Mouse (Mus musculus) liver, embryonic 11.5 days (tissue): ENCODE measurements around the gene Nup205. TPM values are rescaled to one million over a fixed set of nuclear protein-coding genes. Genes with fewer than 3 reads are reported as not detected.

Source experiments
- ATAC-seq: fragments of 200-750 bp; cut with Nextera tagmentation; replicated peaks from 2 replicates; pipeline ENCODE4 v1.8.0; 2017; ENCODE audit warnings: moderate number of reproducible peaks, mild to moderate bottlenecking, moderate TSS enrichment, moderate library complexity; ENCODE audit not compliant: low FRiP score
- DNase-seq: peaks from one replicate; pipeline ENCODE4 v3.0.0-alpha.2; 2017; ENCODE audit warnings: low spot score
- H3K27ac ChIP-seq: fragments of 300-500 bp; sonication (generic); 2 replicates; pipeline ENCODE4 v1.5.1; 2014; ENCODE audit warnings: mild to moderate bottlenecking, low read depth, low read length, control low read depth
- H3K27me3 ChIP-seq: fragments of 300-500 bp; sonication (generic); replicated peaks from 2 replicates; pipeline ENCODE4 v1.6.1; 2014; ENCODE audit warnings: low read length, mixed read lengths; ENCODE audit not compliant: control insufficient read depth, insufficient read depth
- H3K36me3 ChIP-seq: fragments of 300-500 bp; sonication (generic); 2 replicates; pipeline ENCODE4 v1.6.1; 2014; ENCODE audit warnings: mild to moderate bottlenecking, low read length, moderate library complexity, mixed read lengths; ENCODE audit not compliant: control insufficient read depth, insufficient read depth
- H3K4me1 ChIP-seq: fragments of 300-500 bp; sonication (generic); replicated peaks from 2 replicates; pipeline ENCODE4 v1.6.1; 2014; ENCODE audit warnings: low read length, mixed read lengths; ENCODE audit not compliant: control insufficient read depth, insufficient read depth
- H3K4me2 ChIP-seq: fragments of 300-500 bp; sonication (generic); 2 replicates; pipeline ENCODE4 v1.6.1; 2014; ENCODE audit warnings: mild to moderate bottlenecking, control low read depth, moderate library complexity
- H3K4me3 ChIP-seq: fragments of 300-500 bp; sonication (generic); 2 replicates; pipeline ENCODE4 v1.5.1; 2014; ENCODE audit warnings: low read depth, low read length, control low read depth
- H3K9ac ChIP-seq: fragments of 300-500 bp; sonication (generic); 2 replicates; pipeline ENCODE4 v1.6.1; 2014; ENCODE audit warnings: low read depth, low read length, control low read depth
- H3K9me3 ChIP-seq: fragments of 300-500 bp; sonication (generic); 2 replicates; pipeline ENCODE4 v1.6.1; 2016; ENCODE audit warnings: low read length, inconsistent platforms, mixed read lengths; ENCODE audit not compliant: control insufficient read depth
- WGBS: fragments of 180-500 bp; shearing (Covaris S2); extraction: QIAGEN DNeasy Blood & Tissue Kit; methylation state at CpG from one replicate; pipeline ENCODE4 v1.1.7; 2014; 5-methylcytosine and 5-hydroxymethylcytosine counted together
- polyA plus RNA-seq: library from polyadenylated mRNA; unstranded; fragments of >200 nt; fragmentation: Nextera tagmentation; extraction: Ambion mirVana; gene quantifications from 2 replicates; pipeline ENCODE4 v1.2.1, GENCODE M21; 2014

Nup205 gene
- polyA plus RNA-seq, 1 experiment from 2014 or later = 63.0 TPM

- DNase-seq (no peak), ATAC-seq (no peak)
- Histone ChIP-seq H3K9me3 (no peaks in the 10 kb centered on the region), H3K4me1 (no peaks in the 10 kb centered on the region), H3K27me3 (no peaks in the 10 kb centered on the region), H3K9ac (no peak overlapping the region), H3K4me3 (no peak overlapping the region), H3K4me2 (no peak overlapping the region), H3K36me3 (0 out of 2 replicates have a peak, but pooled peaks cover under 1% of the 10 kb centered on the region), H3K27ac (no peak overlapping the region)
- WGBS = 91% methylated on average over 13 of the region's 13 CpGs
Observed at GRCm38 (mm10) chr6:35268711-35269110, 91.5 kb downstream of the Nup205 start.

GRCm38 (mm10) chr6:35269643-35270042 is 92.4 kb downstream of the Nup205 start:
- 65% methylated on average over 13 of the region's 13 CpGs for WGBS
- Histone ChIP-seq H3K4me3 (no peak overlapping the region), H3K9me3 (no peaks in the 10 kb centered on the region), H3K27me3 (no peaks in the 10 kb centered on the region), H3K4me2 (no peak overlapping the region), H3K4me1 (no peaks in the 10 kb centered on the region), H3K36me3 (no peaks in the 10 kb centered on the region), H3K27ac (no peak overlapping the region), H3K9ac (no peak overlapping the region)
- ATAC-seq = no peak
- DNase-seq = no peak

- DNase-seq = no peak
- no peak overlapping the region for H3K4me3 ChIP-seq
- no peaks in the 10 kb centered on the region for H3K9me3 ChIP-seq
- H3K27ac ChIP-seq = no peak overlapping the region
- H3K4me1 ChIP-seq = no peaks in the 10 kb centered on the region
- H3K9ac ChIP-seq = no peak overlapping the region
- H3K27me3 ChIP-seq = no peaks in the 10 kb centered on the region
- ATAC-seq = no peak
- H3K4me2 ChIP-seq = no peak overlapping the region
- no peaks in the 10 kb centered on the region for H3K36me3 ChIP-seq
- WGBS = 85% methylated on average over 12 of the region's 12 CpGs
Observed at GRCm38 (mm10) chr6:35271094-35271855, 94.1 kb downstream of the Nup205 start.

- Histone ChIP-seq H3K36me3 (no peaks in the 10 kb centered on the region), H3K4me1 (no peaks in the 10 kb centered on the region), H3K4me3 (no peak overlapping the region), H3K9ac (no peak overlapping the region), H3K9me3 (no peaks in the 10 kb centered on the region), H3K27ac (no peak overlapping the region), H3K4me2 (no peak overlapping the region), H3K27me3 (no peaks in the 10 kb centered on the region)
- 83% methylated on average over 20 of the region's 20 CpGs for WGBS
- ATAC-seq (no peak), DNase-seq (no peak)
Observed at GRCm38 (mm10) chr6:35271868-35272765, 94.9 kb downstream of the Nup205 start.

- no peaks in the 10 kb centered on the region for H3K4me1 ChIP-seq
- H3K27me3 ChIP-seq = no peaks in the 10 kb centered on the region
- no peaks in the 10 kb centered on the region for H3K9me3 ChIP-seq
- no peak overlapping the region for H3K27ac ChIP-seq
- no peak overlapping the region for H3K4me2 ChIP-seq
- no peaks in the 10 kb centered on the region for H3K36me3 ChIP-seq
- ATAC-seq (no peak), DNase-seq (no peak)
- H3K4me3 ChIP-seq = no peak overlapping the region
- no peak overlapping the region for H3K9ac ChIP-seq
- 73% methylated on average over 11 of the region's 11 CpGs for WGBS
Observed at GRCm38 (mm10) chr6:35273391-35274082, 96.3 kb downstream of the Nup205 start.

GRCm38 (mm10) chr6:35277903-35278587 is 100.8 kb downstream of the Nup205 start:
- Histone ChIP-seq H3K4me3 (no peak overlapping the region), H3K27ac (no peak overlapping the region), H3K9me3 (no peaks in the 10 kb centered on the region), H3K4me1 (no peaks in the 10 kb centered on the region), H3K9ac (no peak overlapping the region), H3K27me3 (no peaks in the 10 kb centered on the region), H3K4me2 (no peak overlapping the region), H3K36me3 (no peaks in the 10 kb centered on the region)
- ATAC-seq = no peak
- 61% methylated on average over 9 of the region's 10 CpGs for WGBS
- no peak for DNase-seq

GRCm38 (mm10) chr6:35279306-35279705 is 102.1 kb downstream of the Nup205 start:
- H3K27ac ChIP-seq = no peak overlapping the region
- no peaks in the 10 kb centered on the region for H3K4me1 ChIP-seq
- H3K27me3 ChIP-seq = no peaks in the 10 kb centered on the region
- H3K36me3 ChIP-seq = no peaks in the 10 kb centered on the region
- no peak overlapping the region for H3K9ac ChIP-seq
- DNase-seq = no peak
- WGBS = 68% methylated on average over 10 of the region's 10 CpGs
- ATAC-seq = no peak
- H3K4me2 ChIP-seq = no peak overlapping the region
- H3K4me3 ChIP-seq = no peak overlapping the region
- no peaks in the 10 kb centered on the region for H3K9me3 ChIP-seq

- 69% methylated on average over 11 of the region's 11 CpGs for WGBS
Observed at GRCm38 (mm10) chr6:35288114-35288761, 111.0 kb downstream of the Nup205 start.

More at GRCm38 (mm10) chr6:35288114-35288761, 111.0 kb downstream of the Nup205 start:
- DNase-seq (no peak), ATAC-seq (no peak)
- Histone ChIP-seq H3K4me3 (no peak overlapping the region), H3K9me3 (no peaks in the 10 kb centered on the region), H3K4me2 (no peak overlapping the region), H3K9ac (no peak overlapping the region), H3K27me3 (no peaks in the 10 kb centered on the region), H3K4me1 (no peaks in the 10 kb centered on the region; the same call in 1 of the 2 replicates), H3K27ac (no peak overlapping the region), H3K36me3 (no peaks in the 10 kb centered on the region)
